29 mouse cellular contexts compared by ENCODE assay signal in genomic region chr1:42755958-42756357, GRCm38 (mm10).
DNase-seq lines count a peak whose midpoint lies in the region; ATAC-seq and TF ChIP-seq lines count a peak whose summit lies in the region.
"Had no signal": no experiment of that assay in that cellular context is flagged by ENCODE, and none has a peak within 500 bp of the region (broad histone marks: within the 10 kb centered on the region; RNA-seq: fewer than 3 reads in every experiment).

No protein-coding gene starts in this region.

- no peak overlapping the region for H3K4me3 ChIP-seq in kidney, adult 2 months (ENCODE audit: insufficient read depth, low read depth, low read length)
- H3K4me3 ChIP-seq in kidney, embryonic 16.5 days (ENCODE audit: low read length) = no peak overlapping the region
- H3K4me3 ChIP-seq in kidney, postnatal 0 days (replicated peaks; ENCODE audit: low read depth, low read length) = no peak overlapping the region
- H3K4me3 ChIP-seq: embryonic facial prominence, embryonic 10.5 days; embryonic facial prominence, embryonic 13.5 days; erythroblast, embryonic 14.5 days; forebrain, embryonic 12.5 days; forebrain, embryonic 15.5 days; heart, embryonic 12.5 days; heart, embryonic 15.5 days; hindbrain, embryonic 10.5 days; hindbrain, embryonic 13.5 days had no signal

- peaks cover 10% of the 10 kb centered on the region; the same call in 1 of the 2 replicates for H3K4me1 ChIP-seq in kidney, adult 2 months (ENCODE audit: control insufficient read depth, insufficient read depth, low read length)
- no peaks in the 10 kb centered on the region for H3K4me1 ChIP-seq in kidney, embryonic 16.5 days (ENCODE audit: insufficient read depth, low read length)
- no peaks in the 10 kb centered on the region for H3K4me1 ChIP-seq in kidney, postnatal 0 days (replicated peaks; ENCODE audit: insufficient read depth, low read length)
- H3K4me1 ChIP-seq: embryonic facial prominence, embryonic 10.5 days; embryonic facial prominence, embryonic 13.5 days; forebrain, embryonic 12.5 days; forebrain, embryonic 15.5 days; heart, embryonic 12.5 days; heart, embryonic 15.5 days; hindbrain, embryonic 10.5 days; hindbrain, embryonic 13.5 days had no signal

- peak; percentile 89 for DNase-seq in kidney, adult 2 months
- no peak for DNase-seq in kidney, postnatal 10 days
- no peak for DNase-seq in kidney, adult 18-20 months
- peak; percentile 31 for DNase-seq in kidney, postnatal 0 days (ENCODE audit: low spot score)
- peak; percentile 6 for DNase-seq in yolk sac, embryonic 10.5 days (ENCODE audit: low spot score)
- no peak for DNase-seq in natural killer cell, adult 2 months (ENCODE audit: low spot score in 2 of 2)
- DNase-seq: adrenal gland, adult 8-10 months; adrenal gland, postnatal 25 days; cerebellum, adult 11-12 months; cerebellum, adult 8-10 months; cerebellum, postnatal 10 days; cerebellum, postnatal 36 days; embryo, embryonic 11 days; gastrocnemius, postnatal 25 days; heart, adult 18-20 months; heart, postnatal 10 days; heart, postnatal 36 days had no signal

- H3K27me3 ChIP-seq in kidney, adult 2 months (replicated peaks; ENCODE audit: control insufficient read depth, insufficient read depth, low read length) = no peaks in the 10 kb centered on the region
- no peaks in the 10 kb centered on the region for H3K27me3 ChIP-seq in kidney, embryonic 16.5 days (ENCODE audit: insufficient read depth, low read length)
- no peaks in the 10 kb centered on the region for H3K27me3 ChIP-seq in kidney, postnatal 0 days (ENCODE audit: insufficient read depth, low read length)
- H3K27me3 ChIP-seq: embryonic facial prominence, embryonic 13.5 days; forebrain, embryonic 12.5 days; forebrain, embryonic 15.5 days; heart, embryonic 12.5 days; heart, embryonic 15.5 days; hindbrain, embryonic 13.5 days had no signal

- no peaks in the 10 kb centered on the region for H3K9me3 ChIP-seq in kidney, embryonic 16.5 days (ENCODE audit: low read length)
- H3K9me3 ChIP-seq in kidney, postnatal 0 days (replicated peaks; ENCODE audit: low read length) = no peaks in the 10 kb centered on the region
- H3K9me3 ChIP-seq: embryonic facial prominence, embryonic 10.5 days; embryonic facial prominence, embryonic 13.5 days; forebrain, embryonic 12.5 days; forebrain, embryonic 15.5 days; heart, embryonic 12.5 days; heart, embryonic 15.5 days; hindbrain, embryonic 10.5 days; hindbrain, embryonic 13.5 days had no signal

- peak; percentile 79 for ATAC-seq in kidney, embryonic 16.5 days (ENCODE audit: low FRiP score, low TSS enrichment)
- ATAC-seq in kidney, postnatal 0 days (replicated peaks; ENCODE audit: low FRiP score, low read depth) = peak; percentile 29; the same call in 1 of the 2 replicates
- ATAC-seq: activated CD4-positive, CD25-positive, alpha-beta regulatory T cell, adult 4 months; CD4-positive, CD25-positive, alpha-beta regulatory T cell, adult 4 months; forebrain, embryonic 15.5 days had no signal

- 51% methylated on average over 5 of the region's 5 CpGs for WGBS in kidney, adult 2 months
- 63% methylated on average over 5 of the region's 5 CpGs for WGBS in kidney, embryonic 16.5 days
- 67% methylated on average over 5 of the region's 5 CpGs for WGBS in kidney, postnatal 0 days

- peak overlapping the region; percentile 95 for H3K27ac ChIP-seq in kidney, adult 2 months (ENCODE audit: insufficient read depth, low read depth, low read length)
- peak overlapping the region; percentile 72; the same call in 1 of the 2 replicates for H3K27ac ChIP-seq in kidney, embryonic 16.5 days (ENCODE audit: low read length)
- no peak overlapping the region for H3K27ac ChIP-seq in kidney, postnatal 0 days
- H3K27ac ChIP-seq: embryonic facial prominence, embryonic 10.5 days; embryonic facial prominence, embryonic 13.5 days; forebrain, embryonic 12.5 days; forebrain, embryonic 15.5 days; heart, embryonic 15.5 days; hindbrain, embryonic 10.5 days; hindbrain, embryonic 13.5 days had no signal

- H3K4me2 ChIP-seq in kidney, embryonic 16.5 days (replicated peaks; ENCODE audit: low read depth, low read length) = no peak overlapping the region
- no peak overlapping the region for H3K4me2 ChIP-seq in kidney, postnatal 0 days (ENCODE audit: low read length)
- H3K4me2 ChIP-seq: embryonic facial prominence, embryonic 13.5 days; forebrain, embryonic 12.5 days; forebrain, embryonic 15.5 days; heart, embryonic 12.5 days; heart, embryonic 15.5 days; hindbrain, embryonic 13.5 days had no signal

- no peak overlapping the region for H3K9ac ChIP-seq in kidney, embryonic 16.5 days (replicated peaks; ENCODE audit: low read length)
- no peak overlapping the region for H3K9ac ChIP-seq in kidney, postnatal 0 days (ENCODE audit: low read depth, low read length)
- H3K9ac ChIP-seq: embryonic facial prominence, embryonic 13.5 days; forebrain, embryonic 12.5 days; forebrain, embryonic 15.5 days; heart, embryonic 12.5 days; heart, embryonic 15.5 days; hindbrain, embryonic 13.5 days had no signal

- no peaks in the 10 kb centered on the region for H3K36me3 ChIP-seq in kidney, adult 2 months (ENCODE audit: control insufficient read depth, insufficient read depth, low read length)
- H3K36me3 ChIP-seq in kidney, embryonic 16.5 days (ENCODE audit: insufficient read depth, low read length) = no peaks in the 10 kb centered on the region
- no peaks in the 10 kb centered on the region for H3K36me3 ChIP-seq in kidney, postnatal 0 days (ENCODE audit: insufficient read depth, low read length)
- H3K36me3 ChIP-seq: embryonic facial prominence, embryonic 10.5 days; embryonic facial prominence, embryonic 13.5 days; forebrain, embryonic 12.5 days; forebrain, embryonic 15.5 days; heart, embryonic 12.5 days; heart, embryonic 15.5 days; hindbrain, embryonic 10.5 days; hindbrain, embryonic 13.5 days had no signal

- TF ChIP-seq CTCF in kidney, adult 2 months (conservative IDR thresholded peaks at IDR 0.05; ENCODE audit: insufficient read depth, insufficient read length, low read depth, low read length) = no peak
- TF ChIP-seq CTCF in kidney, postnatal 0 days (IDR thresholded peaks at IDR 0.05; ENCODE audit: low read depth) = no peak

- no peak for TF ChIP-seq POLR2A in kidney, adult 2 months (IDR thresholded peaks at IDR 0.05; ENCODE audit: low read depth, low read length)

Comparison
In these comparisons a context has a peak if more than half of its experiments do, and no peak if none do; other contexts are left out.
1. DNase-seq: peak in kidney, adult 2 months (single experiment), kidney, postnatal 0 days (single experiment) and yolk sac, embryonic 10.5 days (single experiment); none in kidney, postnatal 10 days (single experiment), kidney, adult 18-20 months (single experiment) and natural killer cell, adult 2 months (0 of 2).